Mouse (Mus musculus) CH12.LX (cell line): ENCODE measurements around the gene Mpp1. TPM values are rescaled to one million over a fixed set of nuclear protein-coding genes. Genes with fewer than 3 reads are reported as not detected.
A peak's percentile ranks its signal among the peaks of the same experiment; 100 is the strongest.

Source experiments
- DNase-seq: peaks from one replicate; pipeline ENCODE4 v3.0.0-alpha.2; 2013; ENCODE audit errors: extremely low read depth
- H3K27ac ChIP-seq: 2 replicates; pipeline ENCODE4 v1.5.1; 2012; ENCODE audit warnings: low read depth, mild to moderate bottlenecking, control low read depth, moderate library complexity; ENCODE audit not compliant: insufficient read depth
- H3K27me3 ChIP-seq: replicated peaks from 2 replicates; pipeline ENCODE3; 2012; ENCODE audit warnings: inconsistent platforms
- H3K36me3 ChIP-seq, 2 experiments: replicated peaks in 1 of 2; 2 replicates each; pipeline versions ENCODE3 to v1.6.1; 2012; ENCODE audit warnings: inconsistent platforms in 1 of 2, low read length in 1 of 2, mild to moderate bottlenecking in 1 of 2, mixed read lengths in 1 of 2, moderate library complexity in 1 of 2; ENCODE audit not compliant: control insufficient read depth in 1 of 2, insufficient read depth in 1 of 2
- H3K4me1 ChIP-seq, 2 experiments: 2 replicates each; pipeline ENCODE4 v1.6.1; 2012; ENCODE audit warnings: inconsistent platforms in 1 of 2, moderate library complexity in 1 of 2; ENCODE audit not compliant: insufficient read depth in 2 of 2, control insufficient read depth in 1 of 2
- H3K4me2 ChIP-seq: 2 replicates; pipeline ENCODE4 v1.6.1; 2012; ENCODE audit warnings: low read depth, mild to moderate bottlenecking, control low read depth; ENCODE audit not compliant: poor library complexity, insufficient read depth, severe bottlenecking
- H3K4me3 ChIP-seq, 3 experiments: fragments of 150-350 bp in 1 of 3; sonication (generic) in 1 of 3; replicated peaks in 1 of 3; 2 replicates each; pipeline versions ENCODE3 to v1.5.1; 2011 to 2012; ENCODE audit warnings: low read depth in 2 of 3, low read length in 2 of 3, mild to moderate bottlenecking in 2 of 3, moderate library complexity in 2 of 3, control low read depth in 1 of 3, improper control_type of control experiment in 1 of 3, inconsistent platforms in 1 of 3, mixed read lengths in 1 of 3; ENCODE audit not compliant: poor library complexity in 1 of 3
- H3K79me2 ChIP-seq: replicated peaks from 2 replicates; pipeline ENCODE4 v1.6.1; 2012; ENCODE audit warnings: mild to moderate bottlenecking, moderate library complexity; ENCODE audit not compliant: control insufficient read depth, poor library complexity, insufficient read depth, severe bottlenecking; ENCODE audit errors: extremely low read depth
- H3K9ac ChIP-seq: 2 replicates; pipeline ENCODE4 v1.6.1; 2012; ENCODE audit warnings: low read depth, mild to moderate bottlenecking, control low read depth, moderate library complexity; ENCODE audit not compliant: insufficient read depth
- H3K9me3 ChIP-seq: replicated peaks from 2 replicates; pipeline ENCODE3; 2012; ENCODE audit warnings: low read length, inconsistent platforms, mixed read lengths
- BHLHE40 ChIP-seq: IDR thresholded peaks from 2 replicates; pipeline ENCODE4 v1.6.1; 2011; ENCODE audit warnings: mild to moderate bottlenecking, low read depth, low read length, improper control_type of control experiment
- CTCF ChIP-seq, 2 experiments: IDR thresholded peaks in 1 of 2; conservative IDR thresholded peaks in 1 of 2; 2 replicates each; pipeline ENCODE4 v1.5.1; 2011 to 2012; ENCODE audit warnings: low read depth in 2 of 2, low read length in 2 of 2, improper control_type of control experiment in 1 of 2, inconsistent platforms in 1 of 2, mild to moderate bottlenecking in 1 of 2, moderate library complexity in 1 of 2
- E2F4 ChIP-seq: IDR thresholded peaks from 2 replicates; pipeline ENCODE4 v1.6.1; 2011; ENCODE audit warnings: low read depth, low read length, improper control_type of control experiment; ENCODE audit not compliant: insufficient replicate concordance
- EP300 ChIP-seq: IDR thresholded peaks from 2 replicates; pipeline ENCODE4 v1.6.1; 2011; ENCODE audit warnings: low read length, improper control_type of control experiment
- GABPA ChIP-seq: IDR thresholded peaks from 2 replicates; pipeline ENCODE4 v1.6.1; 2012; ENCODE audit warnings: low read depth, low read length, improper control_type of control experiment, inconsistent platforms; ENCODE audit not compliant: insufficient replicate concordance
- HCFC1 ChIP-seq: IDR thresholded peaks from 2 replicates; pipeline ENCODE4 v1.6.1; 2012; ENCODE audit warnings: low read depth, mild to moderate bottlenecking, inconsistent platforms, low read length, improper control_type of control experiment
- IRF4 ChIP-seq: IDR thresholded peaks from 2 replicates; pipeline ENCODE4 v1.6.1; 2014; ENCODE audit warnings: low read depth, mild to moderate bottlenecking, inconsistent platforms, low read length, improper control_type of control experiment
- JUN ChIP-seq: IDR thresholded peaks from 2 replicates; pipeline ENCODE4 v1.6.1; 2011; ENCODE audit warnings: low read depth, mild to moderate bottlenecking, low read length, improper control_type of control experiment, moderate library complexity; ENCODE audit not compliant: insufficient read depth
- JUND ChIP-seq: conservative IDR thresholded peaks from 2 replicates; pipeline ENCODE4 v1.6.1; 2011; ENCODE audit warnings: low read depth, low read length, improper control_type of control experiment
- MAFK ChIP-seq: IDR thresholded peaks from 2 replicates; pipeline ENCODE4 v1.6.1; 2011; ENCODE audit warnings: low read length, improper control_type of control experiment; ENCODE audit not compliant: insufficient replicate concordance
- MAZ ChIP-seq: IDR thresholded peaks from 2 replicates; pipeline ENCODE4 v1.6.1; 2012; ENCODE audit warnings: low read depth, mild to moderate bottlenecking, inconsistent platforms, low read length, improper control_type of control experiment, moderate library complexity
- MXI1 ChIP-seq: IDR thresholded peaks from 2 replicates; pipeline ENCODE4 v1.6.1; 2011; ENCODE audit warnings: mild to moderate bottlenecking, low read depth, low read length, improper control_type of control experiment
- MYC ChIP-seq: IDR thresholded peaks from 2 replicates; pipeline ENCODE4 v1.6.1; 2011; ENCODE audit warnings: low read depth, mild to moderate bottlenecking, improper control_type of control experiment, low read length
- NELFE ChIP-seq: IDR thresholded peaks from 2 replicates; pipeline ENCODE4 v1.6.1; 2011; ENCODE audit warnings: low read depth, low read length, improper control_type of control experiment
- NRF1 ChIP-seq: IDR thresholded peaks from 2 replicates; pipeline ENCODE4 v1.6.1; 2014; ENCODE audit warnings: low read depth, mild to moderate bottlenecking, inconsistent platforms, low read length, improper control_type of control experiment, moderate library complexity
- POLR2A ChIP-seq: IDR thresholded peaks from 2 replicates; pipeline ENCODE4 v1.6.1; 2011; ENCODE audit warnings: low read depth, mild to moderate bottlenecking, improper control_type of control experiment, low read length
- RAD21 ChIP-seq: IDR thresholded peaks from 2 replicates; pipeline ENCODE4 v1.6.1; 2011; ENCODE audit warnings: low read depth, mild to moderate bottlenecking, low read length, improper control_type of control experiment, moderate library complexity
- RCOR1 ChIP-seq: conservative IDR thresholded peaks from 2 replicates; pipeline ENCODE4 v1.6.1; 2012; ENCODE audit warnings: low read depth, mild to moderate bottlenecking, inconsistent platforms, low read length, improper control_type of control experiment
- SIN3A ChIP-seq: IDR thresholded peaks from 2 replicates; pipeline ENCODE4 v1.6.1; 2012; ENCODE audit warnings: low read length, improper control_type of control experiment, inconsistent platforms
- TBP ChIP-seq: conservative IDR thresholded peaks from 2 replicates; pipeline ENCODE4 v1.6.1; 2011; ENCODE audit warnings: low read depth, low read length, improper control_type of control experiment
- TCF12 ChIP-seq: IDR thresholded peaks from 2 replicates; pipeline ENCODE4 v1.6.1; 2014; ENCODE audit warnings: low read depth, mild to moderate bottlenecking, inconsistent platforms, low read length, improper control_type of control experiment
- ZMIZ1 ChIP-seq: IDR thresholded peaks from 2 replicates; pipeline ENCODE4 v1.6.1; 2012; ENCODE audit warnings: low read depth, mild to moderate bottlenecking, inconsistent platforms, low read length, improper control_type of control experiment
- ZNF384 ChIP-seq: IDR thresholded peaks from 2 replicates; pipeline ENCODE4 v1.6.1; 2012; ENCODE audit warnings: low read depth, low read length, improper control_type of control experiment, inconsistent platforms
- dilution Hi-C: fragments of 300-500 bp; cut with MboI; formaldehyde crosslinking; loops from 2 replicates; pipeline ENCODE4 v1.14.3; 2020; ENCODE audit warnings: low sequenced_read_pairs; ENCODE audit not compliant: extremely low pct_unique_long_range_greater_than_20kb, extremely low pct_ligation_motif_present
- in situ Hi-C: fragments of 300-500 bp; cut with MboI; formaldehyde crosslinking; loops from 3 replicates; pipeline ENCODE4 v1.14.3; 2019; ENCODE audit warnings: low sequenced_read_pairs, low pct_ligation_motif_present, low pct_unique_long_range_greater_than_20kb, mixed read lengths
- polyA plus RNA-seq: library from polyadenylated mRNA; unstranded; fragments of >175 nt; gene quantifications from 2 replicates; pipeline ENCODE4 v1.2.1, GENCODE M21; 2012; ENCODE audit warnings: low read depth; ENCODE audit not compliant: insufficient read length
- total RNA-seq, 2 experiments: library from RNA; depleted of rRNA; stranded (reverse); fragments of 300-350 nt in 1 of 2; fragments of >200 nt in 1 of 2; gene quantifications; 2 replicates each; pipeline ENCODE4 v1.2.3; 2012 to 2014

Mpp1 gene
- total and polyA plus RNA-seq, 3 experiments = 10.8 to 30.0 (median 22.2) TPM

DNA sequence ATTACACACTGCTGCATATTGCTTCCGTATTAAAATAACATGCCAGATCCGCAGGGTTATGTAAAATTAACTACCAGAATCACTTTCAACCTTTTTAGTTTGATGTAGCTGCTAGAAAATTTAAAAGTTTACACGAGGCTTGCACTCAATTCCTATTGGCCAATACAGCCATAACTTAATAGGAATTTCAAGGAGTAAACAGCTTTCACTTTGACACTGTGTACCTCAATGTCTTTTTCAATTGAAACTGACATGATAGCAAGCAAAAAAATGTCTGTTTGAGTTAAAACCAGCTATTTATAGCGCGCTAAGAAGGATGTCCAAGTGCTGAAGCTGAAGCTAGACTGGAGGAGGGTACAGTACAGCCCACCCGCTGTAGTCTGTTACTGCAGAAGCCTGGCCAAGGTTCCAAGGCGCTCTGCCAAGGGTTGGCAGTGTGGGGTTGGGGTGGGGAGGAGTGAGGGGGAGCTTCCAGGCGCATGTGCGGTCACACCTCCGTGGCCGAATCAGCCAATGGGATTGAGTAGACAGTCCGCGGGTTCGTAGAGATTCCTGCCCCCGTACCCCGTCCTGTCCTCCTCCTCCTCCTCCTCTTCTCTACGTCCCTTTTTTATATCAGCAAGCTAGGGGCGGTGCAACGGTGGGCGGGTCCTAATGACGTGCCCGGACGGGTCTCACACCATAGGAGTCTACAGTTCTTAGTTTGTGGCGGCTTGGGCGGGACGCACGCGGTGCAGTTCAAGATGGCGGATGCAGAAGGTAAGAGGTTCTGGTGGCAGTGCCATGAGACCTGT, 35.2 kb downstream of the Mpp1 start, which contains the start of gene Dkc1:
Dkc1 (plus strand) TSS at position 486 of the 794 bp plus-strand sequence.
- Histone ChIP-seq H3K4me1 (peaks cover 0 to 10% of the 10 kb centered on the region in 2 experiments; a peak in 1 of 4 replicates), H3K9me3 (no peaks in the 10 kb centered on the region), H3K4me2 (peak within 1 kb of the TSS; percentile 71; the same call in 1 of the 2 replicates), H3K27ac (no peak within 1 kb of the TSS), H3K4me3 (peak within 1 kb of the TSS; percentile 71), H3K9ac (peak within 1 kb of the TSS; percentile 66), H3K27me3 (no peaks in the 10 kb centered on the region), H3K36me3 (peaks cover 6 to 12% of the 10 kb centered on the region in 2 experiments), H3K79me2 (peaks cover 9% of the 10 kb centered on the region; the same call in 1 of the 2 replicates)
- peak; percentile 92 for DNase-seq
- dilution Hi-C loops (no loop called here), in situ Hi-C loops (no loop called here)
- peak; percentile 82 for TF ChIP-seq NRF1
- TF ChIP-seq MYC = peak; percentile 56; the same call in 1 of the 2 replicates
- TF ChIP-seq CTCF (conservative IDR thresholded peaks at IDR 0.05 in 1 of 2, IDR thresholded peaks at IDR 0.05 in 1 of 2; ENCODE audit: low read depth in 2 of 2, low read length in 2 of 2) = no peak
- TF ChIP-seq MAFK = no peak
- TF ChIP-seq BHLHE40 = no peak
- peak; percentile 8; the same call in 1 of the 2 replicates for TF ChIP-seq MXI1
- no peak for TF ChIP-seq IRF4
- no peak for TF ChIP-seq JUN
- TF ChIP-seq TCF12 = peak; percentile 83
- TF ChIP-seq TBP = peak; percentile 79
- no peak for TF ChIP-seq RAD21
- no peak for TF ChIP-seq JUND
- TF ChIP-seq RCOR1 = no peak
- TF ChIP-seq HCFC1 = peak; percentile 34
- no peak for TF ChIP-seq ZNF384
- peak; percentile 22; the same call in 1 of the 2 replicates for TF ChIP-seq E2F4
- peak; percentile 81 for TF ChIP-seq POLR2A
- no peak for TF ChIP-seq GABPA
- TF ChIP-seq NELFE = peak; percentile 41; the same call in 1 of the 2 replicates
- TF ChIP-seq ZMIZ1 = peak; percentile 67; the same call in 1 of the 2 replicates
- no peak for TF ChIP-seq EP300
- peak; percentile 79 for TF ChIP-seq MAZ
- peak; percentile 71; the same call in 1 of the 2 replicates for TF ChIP-seq SIN3A
